Mouse (Mus musculus) testis, adult 2 months (tissue): ENCODE results near the gene Amfr.

ENCODE experiments used
- CTCF ChIP-seq: fragments of 200-500 bp; IDR thresholded peaks from 2 replicates; pipeline ENCODE4 v1.5.1; 2012; ENCODE audit warnings: low read depth, mild to moderate bottlenecking, inconsistent platforms, low read length, moderate library complexity; ENCODE audit not compliant: control insufficient read depth, insufficient read depth, insufficient replicate concordance
- POLR2A ChIP-seq: fragments of 200-500 bp; IDR thresholded peaks from 2 replicates; pipeline ENCODE4 v1.6.1; 2012; ENCODE audit warnings: low read depth, mild to moderate bottlenecking, inconsistent platforms, low read length, moderate library complexity; ENCODE audit not compliant: control insufficient read depth

- TF ChIP-seq POLR2A = no peak
- TF ChIP-seq CTCF = no peak
These were observed 25.2 kb upstream of the Amfr start for GRCm38 (mm10) chr8:94037806-94038205.
